Mouse (Mus musculus) central nervous system, embryonic 18 days (tissue): ENCODE measurements around the gene Lsm12. TPM values are rescaled to one million over a fixed set of nuclear protein-coding genes. Genes with fewer than 3 reads are reported as not detected.

Experiments
- polyA plus RNA-seq: library from polyadenylated mRNA; depleted of rRNA; stranded (reverse); fragments of >200 nt; gene quantifications from 2 replicates; pipeline ENCODE4 v1.2.3, GENCODE M21; 2012; rRNA removed

The Lsm12 gene
- 39.0 and 39.7 TPM in 2 replicates for polyA plus RNA-seq

DNA sequence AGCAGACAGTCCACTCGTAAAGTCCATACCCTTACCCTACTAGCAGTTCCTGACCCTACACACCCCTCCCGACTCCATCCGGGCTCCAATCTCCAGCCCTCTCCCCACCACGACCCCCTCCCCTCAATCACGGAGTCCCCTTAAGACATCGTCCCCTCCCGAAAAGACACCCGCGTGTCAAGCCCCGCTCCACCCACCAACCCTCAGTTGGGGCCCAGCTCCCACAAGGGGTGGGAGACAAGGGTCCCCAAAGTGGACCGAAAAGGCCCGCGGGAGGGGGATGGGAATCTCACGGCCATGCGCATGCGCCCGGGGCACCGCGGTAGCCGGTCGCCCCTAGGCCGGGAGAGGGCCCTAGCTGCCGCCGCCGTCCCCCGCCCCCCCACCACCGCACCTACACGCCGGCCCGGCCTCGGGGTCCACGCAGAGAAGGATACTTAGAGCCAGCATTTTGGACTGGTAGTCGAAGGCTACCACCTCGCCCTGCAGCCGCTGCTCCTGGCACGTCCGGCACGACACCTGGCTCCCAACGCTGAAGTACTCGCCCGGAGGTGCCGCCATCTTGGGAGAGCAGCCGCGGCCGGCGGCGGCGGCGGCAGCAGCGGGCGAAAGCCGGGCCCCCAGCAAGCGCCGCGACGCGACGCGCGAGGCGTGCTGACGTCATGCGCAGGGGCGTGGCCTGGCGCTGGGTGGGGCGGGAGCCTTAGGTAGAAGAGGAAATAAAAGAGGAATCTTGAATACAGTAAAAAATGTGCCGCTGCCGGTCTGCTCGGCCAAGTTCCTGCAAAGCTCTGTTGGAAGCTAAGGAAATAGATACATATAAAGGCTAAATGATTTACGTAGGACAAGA, at the start of gene Lsm12:
TSS of gene Lsm12 (minus strand) at position 651 of the 850 bp plus-strand sequence.

DNA sequence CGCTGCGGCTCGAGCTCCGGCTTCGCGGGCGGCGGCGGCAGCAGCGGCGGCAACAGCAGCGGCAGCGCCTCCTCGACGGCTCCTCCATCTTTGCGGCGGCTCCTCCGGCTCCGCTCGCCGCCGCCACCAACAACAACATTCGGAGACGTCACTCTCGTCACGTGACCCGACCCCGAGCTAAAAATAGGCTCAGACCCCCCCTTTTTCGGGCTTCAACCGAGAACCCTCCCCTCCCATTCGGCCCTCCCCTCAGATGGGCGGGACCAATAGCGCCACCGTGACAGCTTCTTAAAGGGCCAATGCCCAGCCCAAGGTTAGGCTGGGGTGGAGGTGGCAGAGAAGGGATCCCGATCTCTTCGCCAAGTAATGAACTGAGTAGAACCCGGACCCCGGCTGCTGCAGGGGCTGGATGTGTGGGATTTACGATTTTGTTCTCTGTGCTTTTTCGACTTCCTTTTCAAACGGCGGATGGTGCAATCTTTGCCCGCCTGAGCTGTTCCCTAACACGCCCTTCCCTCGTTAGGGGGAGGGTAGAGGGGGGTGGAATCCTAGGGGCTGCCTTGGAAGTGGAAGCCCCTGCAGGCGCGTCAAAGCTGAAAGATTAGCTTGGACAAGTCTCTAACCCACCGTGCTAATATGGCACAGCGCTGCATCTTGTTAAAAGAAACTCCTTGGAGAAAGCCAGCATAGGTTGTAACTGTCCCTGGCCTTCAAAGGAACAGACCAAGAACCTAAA, 45.1 kb upstream of the Lsm12 start, which contains the start of gene Hdac5:
TSS of gene Hdac5 (minus strand) at position 161 of the 736 bp plus-strand sequence.

DNA sequence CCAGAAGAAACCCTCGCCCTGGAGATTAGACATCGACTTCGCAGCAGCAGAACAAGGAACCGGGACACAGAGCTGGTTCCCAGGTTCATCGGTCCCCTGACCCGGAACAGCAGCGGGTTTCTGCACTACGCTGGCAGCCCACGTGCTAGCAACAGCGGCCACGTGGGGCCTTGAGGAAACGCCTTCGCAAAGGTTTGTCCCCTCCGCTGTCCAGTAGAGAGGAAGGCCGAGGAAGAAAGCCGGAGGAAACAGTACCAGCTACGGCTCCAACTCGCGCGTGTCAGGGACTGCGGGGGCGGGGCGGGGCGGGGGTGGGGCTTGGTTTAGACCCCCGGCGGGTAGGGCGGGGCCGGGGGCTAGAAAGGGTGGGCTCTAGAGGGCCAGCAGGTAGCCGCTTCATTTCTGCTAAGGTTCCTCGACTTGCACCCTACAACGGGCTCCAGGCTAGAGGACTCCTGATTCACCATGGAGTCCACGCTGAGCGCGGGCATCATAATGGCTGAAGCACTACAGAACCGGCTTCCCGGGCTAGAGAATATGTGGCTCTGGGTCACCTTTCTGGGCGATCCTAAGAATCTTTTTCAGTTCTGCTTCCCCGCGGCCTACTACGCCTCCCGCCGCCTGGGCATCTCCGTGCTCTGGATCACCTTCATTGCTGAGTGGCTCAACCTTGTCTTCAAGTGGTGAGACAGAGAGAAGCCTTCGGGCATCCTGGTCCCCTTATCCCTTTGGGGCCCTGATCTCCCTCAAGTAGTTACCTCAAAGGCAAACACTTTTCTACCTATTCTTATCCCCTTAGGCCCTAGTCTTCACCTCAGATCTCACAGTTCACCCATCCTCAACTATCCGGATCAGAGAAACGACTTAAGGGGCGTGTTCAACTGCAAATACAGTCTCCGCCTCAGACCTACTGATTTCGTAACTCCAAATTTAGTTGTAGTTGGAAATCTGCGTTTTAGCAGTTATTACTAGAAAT, 4.7 kb upstream of the Lsm12 start, which contains the start of gene G6pc3:
TSS of gene G6pc3 (plus strand) at position 160 of the 976 bp plus-strand sequence.

DNA sequence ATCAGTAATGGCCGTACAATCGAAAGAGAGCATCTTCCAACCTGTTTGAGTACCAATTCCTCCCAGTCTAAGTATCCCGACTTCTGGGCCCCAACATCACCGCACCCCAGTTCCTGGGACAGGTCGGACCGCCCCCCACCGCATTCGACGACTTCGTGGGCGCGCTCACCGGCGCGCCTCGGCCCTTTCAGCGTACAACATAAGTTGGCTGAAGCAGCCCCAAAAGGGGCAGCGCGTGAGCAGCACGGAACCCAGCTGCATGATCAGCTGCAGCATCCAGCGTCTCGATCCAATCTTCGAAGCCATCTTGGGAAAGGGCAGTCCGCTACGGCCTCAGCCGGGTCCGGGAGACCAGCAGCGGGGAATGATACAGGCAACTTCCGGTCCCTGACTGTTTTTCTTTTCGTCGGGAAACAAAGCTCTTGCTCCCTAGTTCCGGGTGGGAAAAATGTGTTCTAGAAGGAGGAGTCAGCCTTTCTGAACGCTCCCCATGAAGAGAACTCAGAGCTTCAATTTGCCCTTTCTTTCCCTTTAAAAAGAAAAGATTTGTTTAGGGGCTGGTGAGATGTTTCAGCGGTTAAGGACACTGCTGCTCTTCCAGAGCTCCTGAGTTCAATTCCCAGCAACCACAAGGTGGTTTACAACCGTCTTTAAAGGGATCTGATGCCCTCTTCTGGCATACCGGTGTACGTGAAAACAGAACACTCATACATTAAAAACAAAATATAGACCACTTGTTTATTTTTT, 28.9 kb downstream of the Lsm12 start, which contains the start of gene Tmem101:
TSS of gene Tmem101 (minus strand) at position 366 of the 747 bp plus-strand sequence.

DNA sequence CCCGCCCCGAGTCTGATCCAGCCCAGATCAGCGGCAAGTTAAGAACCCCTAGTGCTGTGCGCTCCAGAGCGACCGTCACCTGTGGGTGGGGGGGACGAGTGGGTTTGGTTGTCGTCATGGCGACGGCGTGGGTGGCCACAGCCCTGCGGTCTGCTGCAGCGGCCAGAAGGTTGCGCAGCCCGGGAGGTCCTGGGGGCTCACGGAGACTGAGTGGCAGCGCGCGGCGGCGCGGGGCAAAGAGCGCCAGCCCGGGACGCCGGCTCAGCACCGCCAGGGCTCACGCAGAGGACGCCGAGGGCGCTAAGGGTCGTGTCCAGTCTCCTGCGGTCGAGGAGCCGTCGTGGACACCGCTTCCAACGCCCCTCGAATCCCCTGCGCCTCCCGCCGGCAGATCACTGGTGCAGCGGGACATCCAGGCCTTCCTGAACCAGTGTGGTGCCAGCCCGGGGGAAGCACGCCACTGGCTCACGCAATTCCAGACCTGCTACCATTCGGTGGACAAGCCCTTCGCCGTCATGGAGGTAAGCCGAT, 39.6 kb downstream of the Lsm12 start, which contains the start of gene Nags:
TSS of gene Nags (plus strand) at position 43 of the 531 bp plus-strand sequence.

Other genes starting within 250 kb of the Lsm12 start
- gene Sost, start 218.3 kb downstream of the Lsm12 start, polyA plus RNA-seq, result 0.10 and 0.47 TPM in 2 replicates
- gene Cfap97d1, start 201.0 kb downstream of the Lsm12 start, polyA plus RNA-seq, result not detected in 2 replicates
- 23.8 and 25.5 TPM in 2 replicates for gene Dusp3, start 198.3 kb downstream of the Lsm12 start, polyA plus RNA-seq
- 53.8 and 59.3 TPM in 2 replicates for gene Mpp3, start 156.8 kb downstream of the Lsm12 start, polyA plus RNA-seq
- 0.12 and 0.24 TPM in 2 replicates for gene Cd300lg, start 143.8 kb downstream of the Lsm12 start, polyA plus RNA-seq
- 46.0 and 51.6 TPM in 2 replicates for gene Mpp2, start 96.8 kb downstream of the Lsm12 start, polyA plus RNA-seq
- gene Ppy, start 84.0 kb downstream of the Lsm12 start, polyA plus RNA-seq, result not detected in 2 replicates
- gene Pyy, start 77.5 kb downstream of the Lsm12 start, polyA plus RNA-seq, result 1.9 TPM in 1 of 2 replicates, not detected in the other
- gene Nags, start 39.8 kb downstream of the Lsm12 start, polyA plus RNA-seq, result 0.08 and 0.16 TPM in 2 replicates
- gene Tmem101, start 28.9 kb downstream of the Lsm12 start, polyA plus RNA-seq, result 35.4 and 38.9 TPM in 2 replicates
- gene G6pc3, start 4.3 kb upstream of the Lsm12 start, polyA plus RNA-seq, result 50.9 and 52.7 TPM in 2 replicates
- 94.4 and 132 TPM in 2 replicates for gene Hdac5, start 44.9 kb upstream of the Lsm12 start, polyA plus RNA-seq
- 2.3 and 2.4 TPM in 2 replicates for gene BC030867, start 63.6 kb upstream of the Lsm12 start, polyA plus RNA-seq
- 1.0 and 1.2 TPM in 2 replicates for gene Asb16, start 83.4 kb upstream of the Lsm12 start, polyA plus RNA-seq
- 77.8 and 79.8 TPM in 2 replicates for gene Tmub2, start 99.6 kb upstream of the Lsm12 start, polyA plus RNA-seq
- gene Atxn7l3, start 111.3 kb upstream of the Lsm12 start, polyA plus RNA-seq, result 106 and 114 TPM in 2 replicates
- 68.0 and 70.0 TPM in 2 replicates for gene Ubtf, start 134.4 kb upstream of the Lsm12 start, polyA plus RNA-seq
- 0.25 TPM in 2 replicates for gene Slc4a1, start 180.9 kb upstream of the Lsm12 start, polyA plus RNA-seq
- 256 and 280 TPM in 2 replicates for gene Rundc3a, start 208.1 kb upstream of the Lsm12 start, polyA plus RNA-seq
- gene Slc25a39, start 222.7 kb upstream of the Lsm12 start, polyA plus RNA-seq, result 84.9 and 86.1 TPM in 2 replicates
- 34.8 and 40.1 TPM in 2 replicates for gene Grn, start 245.0 kb upstream of the Lsm12 start, polyA plus RNA-seq